Mouse (Mus musculus) heart, postnatal 4 days (tissue): ENCODE measurements around the gene Kcnj8. TPM values are rescaled to one million over a fixed set of nuclear protein-coding genes. Genes with fewer than 3 reads are reported as not detected.

Experiments
- total RNA-seq, 2 experiments: library from RNA; stranded (reverse); gene quantifications; 2 replicates each; pipeline ENCODE4 v1.2.3; 2021

Gene Kcnj8
- total RNA-seq, 2 experiments from 2014 or later = 20.7 to 21.7 TPM

Other genes starting within 250 kb of the Kcnj8 start
- not detected for gene Slco1a5, start 248.6 kb downstream of the Kcnj8 start, total RNA-seq
- 10 to 100 TPM; 11.3 to 11.9 TPM for gene Pyroxd1, start 226.0 kb downstream of the Kcnj8 start, total RNA-seq
- 10 to 100 TPM; 12.7 to 14.3 TPM for gene Recql, start 184.5 kb downstream of the Kcnj8 start, total RNA-seq
- gene Golt1b, start 184.4 kb downstream of the Kcnj8 start, total RNA-seq = 10 to 100 TPM; 28.3 to 36.3 TPM
- gene Spx, start 158.2 kb downstream of the Kcnj8 start, total RNA-seq = not detected
- not detected for gene Gys2, start 98.5 kb downstream of the Kcnj8 start, total RNA-seq
- gene Ldhb, start 63.7 kb downstream of the Kcnj8 start, total RNA-seq = 1,000 to 10,000 TPM; 1,364 to 1,397 TPM
- 100 to 1,000 TPM; 180 to 189 TPM for gene Abcc9, start 130.7 kb upstream of the Kcnj8 start, total RNA-seq
- gene Cmas, start 185.1 kb upstream of the Kcnj8 start, total RNA-seq = 10 to 100 TPM; 43.4 to 48.5 TPM
- gene Sult6b2, start 232.9 kb upstream of the Kcnj8 start, total RNA-seq = not detected